Mouse (Mus musculus) kidney, embryonic 15.5 days (tissue): ENCODE data around the gene Pcolce. TPM values are rescaled to one million over a fixed set of nuclear protein-coding genes. Genes with fewer than 3 reads are reported as not detected.

ENCODE experiments used
- ATAC-seq: fragments of 200-750 bp; cut with Nextera tagmentation; replicated peaks from 2 replicates; pipeline ENCODE4 v1.8.0; 2017; ENCODE audit warnings: moderate TSS enrichment; ENCODE audit not compliant: low FRiP score
- H3K27ac ChIP-seq: fragments of 300-500 bp; sonication (generic); 2 replicates; pipeline ENCODE4 v1.5.1; 2015; ENCODE audit warnings: mild to moderate bottlenecking, inconsistent platforms
- H3K27me3 ChIP-seq: fragments of 300-500 bp; sonication (generic); 2 replicates; pipeline ENCODE4 v1.6.1; 2015; ENCODE audit warnings: inconsistent platforms
- H3K36me3 ChIP-seq: fragments of 300-500 bp; sonication (generic); 2 replicates; pipeline ENCODE4 v1.6.1; 2015; ENCODE audit warnings: inconsistent platforms
- H3K4me1 ChIP-seq: fragments of 300-500 bp; sonication (generic); 2 replicates; pipeline ENCODE4 v1.6.1; 2015; ENCODE audit warnings: inconsistent platforms
- H3K4me2 ChIP-seq: fragments of 300-500 bp; sonication (generic); 2 replicates; pipeline ENCODE4 v1.6.1; 2015; ENCODE audit warnings: moderate library complexity, mild to moderate bottlenecking, inconsistent platforms
- H3K4me3 ChIP-seq: fragments of 300-500 bp; sonication (generic); replicated peaks from 2 replicates; pipeline ENCODE4 v1.5.1; 2015; ENCODE audit warnings: mild to moderate bottlenecking, inconsistent platforms
- H3K9ac ChIP-seq: fragments of 300-500 bp; sonication (generic); 2 replicates; pipeline ENCODE4 v1.6.1; 2015; ENCODE audit warnings: mild to moderate bottlenecking, inconsistent platforms
- H3K9me3 ChIP-seq: fragments of 300-500 bp; sonication (generic); replicated peaks from 2 replicates; pipeline ENCODE4 v1.6.1; 2016; ENCODE audit warnings: inconsistent platforms
- WGBS: fragments of 180-500 bp; shearing (Covaris S2); methylation state at CpG from one replicate; pipeline ENCODE4 v1.1.7; 2015; ENCODE audit warnings: mixed read lengths; 5-methylcytosine and 5-hydroxymethylcytosine counted together
- polyA plus RNA-seq: library from polyadenylated mRNA; unstranded; fragments of >200 nt; fragmentation: Nextera tagmentation; extraction: Ambion mirVana; gene quantifications from 2 replicates; pipeline ENCODE4 v1.2.1, GENCODE M21; 2015

Pcolce gene
- polyA plus RNA-seq, 1 experiment from 2014 or later, result 139 TPM

GRCm38 (mm10) chr5:137583670-137584169 is 29.9 kb downstream of the Pcolce start:
- Histone ChIP-seq H3K4me1 (peaks cover 17% of the 10 kb centered on the region), H3K4me2 (peak overlapping the region; percentile 63), H3K9ac (peak overlapping the region; percentile 22; the same call in 1 of the 2 replicates), H3K27me3 (peaks cover 30% of the 10 kb centered on the region), H3K36me3 (no peaks in the 10 kb centered on the region), H3K27ac (no peak overlapping the region), H3K9me3 (no peaks in the 10 kb centered on the region), H3K4me3 (peak overlapping the region; percentile 40)
- 14% methylated on average over 27 of the region's 27 CpGs for WGBS
- ATAC-seq, result 0 out of 2 replicates have a peak, but pooled peaks have one; percentile 32

DNA sequence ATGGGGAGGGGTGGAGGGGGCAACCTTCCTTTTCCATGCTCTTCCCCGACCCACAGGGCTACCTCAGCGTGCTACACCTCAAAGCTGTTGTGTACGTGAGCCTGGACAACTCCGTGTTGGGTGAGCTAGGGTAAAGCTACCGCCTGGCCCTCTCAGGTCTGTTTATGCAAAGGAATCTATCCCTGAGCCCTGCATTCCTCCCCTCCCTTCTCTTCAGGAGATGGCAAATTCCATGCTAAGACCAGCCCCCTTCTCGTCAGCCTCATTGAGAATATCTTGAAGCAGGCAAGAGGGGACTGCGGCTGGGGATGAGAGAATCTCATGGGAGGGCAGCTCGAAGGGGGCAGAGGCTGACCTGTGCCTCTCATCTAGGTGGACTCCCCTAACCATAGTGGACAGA is 30.9 kb downstream of the Pcolce start:
- Histone ChIP-seq H3K9me3 (no peaks in the 10 kb centered on the region), H3K4me3 (no peak overlapping the region), H3K4me1 (peaks cover 17% of the 10 kb centered on the region), H3K27me3 (peaks cover 30% of the 10 kb centered on the region), H3K9ac (no peak overlapping the region), H3K27ac (no peak overlapping the region), H3K36me3 (no peaks in the 10 kb centered on the region), H3K4me2 (no peak overlapping the region)
- 49% methylated on average over 8 of the region's 8 CpGs for WGBS
- no peak for ATAC-seq

DNA sequence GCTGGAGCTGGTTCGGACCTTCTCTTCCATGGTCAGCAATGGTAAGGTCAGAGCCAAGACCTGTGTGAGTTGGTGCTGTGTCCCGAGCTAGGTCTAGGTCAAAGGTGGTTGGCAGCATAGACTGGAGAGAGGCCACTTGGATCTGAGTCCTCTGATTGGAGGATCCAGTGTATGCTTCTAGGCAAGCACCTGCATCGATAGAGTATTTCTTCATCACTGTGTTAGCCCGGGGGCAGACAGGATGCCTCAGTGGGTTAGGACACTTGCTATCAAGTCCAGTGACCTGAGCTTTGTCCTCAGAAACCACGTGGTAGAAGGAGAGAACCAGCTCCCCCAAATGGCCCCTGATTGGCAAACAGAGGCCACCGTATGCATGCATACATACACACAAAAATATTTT is 33.3 kb downstream of the Pcolce start:
- peaks cover 17% of the 10 kb centered on the region for H3K4me1 ChIP-seq
- ATAC-seq, result no peak

DNA sequence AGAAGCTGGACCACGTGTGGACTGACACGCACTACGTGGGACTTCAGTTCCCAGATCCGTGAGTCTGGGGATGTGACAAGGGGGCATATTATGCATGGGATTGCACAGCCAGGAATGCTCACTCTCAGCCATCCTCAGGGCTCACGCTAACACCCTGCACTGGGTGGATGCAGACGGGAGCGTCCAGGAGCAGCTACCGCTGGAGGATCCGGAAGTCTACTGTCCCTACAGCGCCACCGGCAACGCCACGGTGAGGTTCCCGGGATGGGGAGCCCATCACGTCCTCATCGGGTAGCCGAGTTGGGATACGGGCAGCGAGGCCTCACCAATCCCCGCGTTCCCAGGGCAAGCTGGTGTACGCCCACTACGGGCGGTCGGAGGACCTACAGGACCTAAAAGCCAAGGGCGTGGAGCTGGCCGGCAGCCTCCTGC is 39.1 kb downstream of the Pcolce start:
- Histone ChIP-seq H3K9ac (peak overlapping the region; percentile 14; the same call in 1 of the 2 replicates), H3K4me1 (peaks cover 8% of the 10 kb centered on the region), H3K27me3 (peaks cover 15% of the 10 kb centered on the region; the same call in 1 of the 2 replicates), H3K4me3 (peak overlapping the region; percentile 35), H3K27ac (no peak overlapping the region), H3K4me2 (peak overlapping the region; percentile 66), H3K36me3 (no peaks in the 10 kb centered on the region), H3K9me3 (no peaks in the 10 kb centered on the region)
- no peak for ATAC-seq
- WGBS, result 8% methylated on average over 27 of the region's 27 CpGs

More for the DNA sequence above, 33.3 kb downstream of the Pcolce start:
- no peaks in the 10 kb centered on the region for H3K9me3 ChIP-seq
- H3K4me2 ChIP-seq, result no peak overlapping the region
- no peak overlapping the region for H3K9ac ChIP-seq
- H3K27me3 ChIP-seq, result peaks cover 34% of the 10 kb centered on the region
- H3K4me3 ChIP-seq, result no peak overlapping the region
- WGBS, result 78% methylated on average over 6 of the region's 6 CpGs
- H3K36me3 ChIP-seq, result no peaks in the 10 kb centered on the region
- H3K27ac ChIP-seq, result no peak overlapping the region

- Histone ChIP-seq H3K4me3 (no peak overlapping the region), H3K27me3 (peaks cover 10% of the 10 kb centered on the region; the same call in 1 of the 2 replicates), H3K4me2 (no peak overlapping the region), H3K9me3 (no peaks in the 10 kb centered on the region), H3K36me3 (no peaks in the 10 kb centered on the region), H3K4me1 (peaks cover 8% of the 10 kb centered on the region), H3K9ac (no peak overlapping the region), H3K27ac (no peak overlapping the region)
- ATAC-seq, result peak; percentile 67; the same call in 1 of the 2 replicates
- WGBS, result 78% methylated on average over 17 of the region's 17 CpGs
Measured at GRCm38 (mm10) chr5:137570691-137571586, 42.6 kb downstream of the Pcolce start.

DNA sequence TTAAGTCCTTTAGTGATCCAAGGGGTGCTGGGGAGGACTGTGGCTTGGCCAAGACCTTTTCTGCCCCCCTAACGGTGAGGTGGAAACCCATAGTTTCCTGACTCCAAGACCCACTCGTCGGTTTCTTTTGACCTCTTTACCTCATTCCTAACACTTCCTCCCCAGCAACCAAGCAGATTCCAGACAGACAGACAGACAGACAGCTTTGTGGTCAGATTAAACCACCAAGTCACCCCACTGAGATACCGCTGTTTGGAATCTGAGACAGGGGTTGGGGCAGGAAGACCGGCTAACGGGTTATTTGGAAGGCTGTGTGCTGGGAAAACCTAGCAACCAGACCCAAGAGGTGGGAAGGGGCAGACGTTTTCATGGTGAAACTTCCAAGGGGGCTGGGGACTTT is 43.4 kb downstream of the Pcolce start:
- H3K9ac ChIP-seq, result no peak overlapping the region

DNA sequence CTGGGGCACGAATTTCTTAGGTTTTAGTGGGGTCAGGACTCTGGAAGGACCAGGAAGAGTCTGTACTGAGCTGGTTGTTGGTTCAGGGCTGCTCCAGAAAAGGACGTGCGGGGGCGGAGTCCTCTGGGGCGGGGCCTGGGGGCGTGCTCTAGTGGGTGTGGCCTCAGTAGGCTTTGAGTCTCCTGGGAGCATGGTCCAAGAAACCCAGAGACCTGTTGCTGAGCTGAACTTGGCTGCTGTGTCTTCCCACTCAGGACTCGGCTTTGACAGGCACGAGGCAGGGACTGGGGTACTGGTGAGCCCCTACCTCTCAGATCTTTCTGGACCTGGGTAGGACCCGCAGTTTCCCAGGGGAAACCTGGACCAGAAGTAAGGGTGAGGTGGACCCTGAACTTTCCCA is 43.9 kb downstream of the Pcolce start, which contains the start of gene Tfr2:
TSS of gene Tfr2 (plus strand) at position 176 of the 400 bp plus-strand sequence.
- H3K27ac ChIP-seq, result no peak within 1 kb of the TSS
- H3K36me3 ChIP-seq, result no peaks in the 10 kb centered on the region
- no peak within 1 kb of the TSS for H3K9ac ChIP-seq
- peak; percentile 76 for ATAC-seq
- H3K9me3 ChIP-seq, result no peaks in the 10 kb centered on the region
- H3K4me1 ChIP-seq, result peaks cover 7% of the 10 kb centered on the region
- WGBS, result 30% methylated on average over 9 of the region's 9 CpGs
- H3K27me3 ChIP-seq, result peaks cover 9% of the 10 kb centered on the region; the same call in 1 of the 2 replicates
- H3K4me3 ChIP-seq, result no peak within 1 kb of the TSS
- no peak within 1 kb of the TSS for H3K4me2 ChIP-seq

More for the DNA sequence above, 43.4 kb downstream of the Pcolce start:
- no peak overlapping the region for H3K4me3 ChIP-seq
- WGBS, result 50% methylated on average over 7 of the region's 7 CpGs
- ATAC-seq, result no peak
- no peaks in the 10 kb centered on the region for H3K36me3 ChIP-seq
- H3K4me1 ChIP-seq, result peaks cover 8% of the 10 kb centered on the region
- peaks cover 10% of the 10 kb centered on the region; the same call in 1 of the 2 replicates for H3K27me3 ChIP-seq
- H3K27ac ChIP-seq, result no peak overlapping the region
- H3K9me3 ChIP-seq, result no peaks in the 10 kb centered on the region
- H3K4me2 ChIP-seq, result no peak overlapping the region

DNA sequence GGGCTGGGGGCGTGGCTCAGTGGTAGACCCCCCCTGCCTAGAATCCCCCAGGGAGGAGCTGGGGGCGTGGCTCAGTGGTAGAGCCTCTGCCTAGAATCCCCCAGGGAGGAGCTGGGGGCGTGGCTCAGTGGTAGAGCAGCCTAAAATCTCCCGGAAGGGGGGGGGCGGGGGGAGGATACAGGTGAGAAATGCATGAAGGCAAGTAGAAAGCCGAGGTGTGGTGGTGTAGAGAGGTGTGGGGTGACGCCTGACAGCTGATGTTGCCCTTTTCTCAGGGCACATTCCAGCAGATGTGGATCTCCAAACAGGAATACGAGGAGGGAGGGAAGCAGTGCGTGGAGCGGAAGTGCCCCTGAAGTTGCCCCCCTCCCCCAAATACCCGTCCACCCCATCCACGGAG is 44.6 kb downstream of the Pcolce start:
- Histone ChIP-seq H3K4me3 (no peak overlapping the region), H3K36me3 (no peaks in the 10 kb centered on the region), H3K27ac (no peak overlapping the region), H3K9me3 (no peaks in the 10 kb centered on the region), H3K9ac (no peak overlapping the region), H3K27me3 (peaks cover 2% of the 10 kb centered on the region; the same call in 1 of the 2 replicates), H3K4me2 (no peak overlapping the region), H3K4me1 (peaks cover under 1% of the 10 kb centered on the region)
- WGBS, result 77% methylated on average over 12 of the region's 12 CpGs
- no peak for ATAC-seq

DNA sequence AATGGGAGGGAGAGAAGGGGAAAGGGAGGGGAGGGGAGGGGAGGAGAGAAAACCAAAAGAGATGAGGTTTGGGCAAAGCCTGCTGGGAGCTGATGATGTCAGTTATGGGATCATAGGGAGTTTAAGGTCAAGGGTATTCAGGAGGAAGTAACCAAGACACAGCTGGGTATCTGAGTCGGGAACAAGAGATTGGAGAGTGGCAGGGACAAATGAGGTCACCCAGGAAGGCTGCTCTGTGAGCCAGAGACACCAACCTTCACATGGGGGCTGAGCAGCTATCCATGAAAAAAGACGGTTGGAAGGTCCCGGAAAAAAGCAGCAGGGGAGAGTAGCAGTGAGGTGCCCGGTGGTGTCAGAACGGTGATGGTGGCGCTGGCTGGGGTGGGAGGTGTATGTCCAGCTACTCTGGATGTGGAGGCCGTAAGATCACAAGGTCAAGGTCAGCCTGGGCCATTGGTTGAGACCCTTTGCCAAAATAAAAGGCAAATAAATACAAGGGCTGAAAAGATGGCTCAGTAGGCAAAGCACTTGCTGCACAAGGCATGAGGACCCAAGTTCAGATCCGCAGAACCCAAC is 45.3 kb downstream of the Pcolce start:
- WGBS, result 76% methylated on average over 8 of the region's 8 CpGs
- Histone ChIP-seq H3K27me3 (no peaks in the 10 kb centered on the region), H3K9ac (no peak overlapping the region), H3K4me1 (no peaks in the 10 kb centered on the region; the same call in 1 of the 2 replicates), H3K36me3 (no peaks in the 10 kb centered on the region), H3K27ac (no peak overlapping the region), H3K9me3 (no peaks in the 10 kb centered on the region), H3K4me2 (no peak overlapping the region), H3K4me3 (no peak overlapping the region)
- ATAC-seq, result no peak

DNA sequence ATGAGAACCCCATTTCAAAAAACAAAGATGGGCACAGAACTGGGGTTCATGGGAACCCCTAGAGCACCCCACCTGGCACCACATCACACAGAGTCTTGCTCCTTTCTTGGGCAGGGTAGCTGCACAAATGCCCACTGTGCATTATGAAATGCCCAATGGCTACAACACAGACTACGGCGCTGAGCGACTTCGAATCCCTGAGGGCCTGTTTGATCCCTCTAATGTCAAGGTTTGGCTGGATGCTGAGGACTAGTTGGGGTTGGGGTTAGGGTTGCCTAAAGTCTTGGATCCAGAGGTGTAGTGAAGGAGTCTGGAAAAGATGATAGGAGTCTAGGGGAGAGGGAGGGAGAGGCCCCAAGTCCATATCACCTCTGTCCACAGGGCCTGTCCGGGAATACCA is 47.2 kb downstream of the Pcolce start:
- Histone ChIP-seq H3K36me3 (no peaks in the 10 kb centered on the region), H3K9ac (no peak overlapping the region), H3K4me2 (no peak overlapping the region), H3K9me3 (no peaks in the 10 kb centered on the region), H3K4me3 (no peak overlapping the region), H3K27ac (no peak overlapping the region), H3K4me1 (no peaks in the 10 kb centered on the region; the same call in 1 of the 2 replicates), H3K27me3 (no peaks in the 10 kb centered on the region)
- ATAC-seq, result no peak
- 95% methylated on average over 5 of the region's 5 CpGs for WGBS

- Histone ChIP-seq H3K9me3 (no peaks in the 10 kb centered on the region), H3K4me3 (no peak overlapping the region), H3K4me2 (no peak overlapping the region), H3K9ac (no peak overlapping the region), H3K27ac (no peak overlapping the region), H3K36me3 (no peaks in the 10 kb centered on the region), H3K27me3 (no peaks in the 10 kb centered on the region), H3K4me1 (no peaks in the 10 kb centered on the region; the same call in 1 of the 2 replicates)
- 74% methylated on average over 6 of the region's 6 CpGs for WGBS
- ATAC-seq, result no peak
Measured at GRCm38 (mm10) chr5:137565744-137566143, 47.8 kb downstream of the Pcolce start.

GRCm38 (mm10) chr5:137562965-137563364 is 50.6 kb downstream of the Pcolce start:
- Histone ChIP-seq H3K4me3 (no peak overlapping the region), H3K27me3 (no peaks in the 10 kb centered on the region), H3K27ac (no peak overlapping the region), H3K9ac (no peak overlapping the region), H3K36me3 (no peaks in the 10 kb centered on the region), H3K9me3 (no peaks in the 10 kb centered on the region), H3K4me2 (no peak overlapping the region), H3K4me1 (no peaks in the 10 kb centered on the region)
- WGBS, result 76% methylated on average over 10 of the region's 10 CpGs
- no peak for ATAC-seq
